ENCODE assay signal across 33 mouse cellular contexts in genomic region chr9:110985951-110986350, GRCm38 (mm10). TPM values are rescaled to one million over a fixed set of nuclear protein-coding genes. Genes with fewer than 3 reads are reported as not detected.
A peak's percentile ranks its signal among the peaks of the same experiment; 100 is the strongest.
DNase-seq lines count a peak whose midpoint lies in the region; ATAC-seq and TF ChIP-seq lines count a peak whose summit lies in the region.
"Had no signal": no experiment of that assay in that cellular context is flagged by ENCODE, and none has a peak within 500 bp of the region (broad histone marks: within the 10 kb centered on the region; RNA-seq: fewer than 3 reads in every experiment).

No protein-coding gene starts in this region.

- no peak overlapping the region for H3K9ac ChIP-seq in liver, postnatal 0 days (replicated peaks)
- H3K9ac ChIP-seq in forebrain, embryonic 12.5 days: no peak overlapping the region
- H3K9ac ChIP-seq: embryonic facial prominence, embryonic 12.5 days; forebrain, embryonic 15.5 days; heart, embryonic 13.5 days; intestine, embryonic 15.5 days; limb, embryonic 15.5 days; lung, embryonic 14.5 days; midbrain, embryonic 15.5 days had no signal

- H3K4me3 ChIP-seq in liver, postnatal 0 days (ENCODE audit: low read depth, low read length): no peak overlapping the region
- no peak overlapping the region for H3K4me3 ChIP-seq in forebrain, embryonic 12.5 days (replicated peaks)
- H3K4me3 ChIP-seq: embryonic facial prominence, embryonic 12.5 days; forebrain, embryonic 15.5 days; heart, adult 2 months; heart, embryonic 13.5 days; intestine, embryonic 15.5 days; limb, embryonic 10.5 days; limb, embryonic 15.5 days; midbrain, embryonic 15.5 days had no signal

- 67% methylated on average over 8 of the region's 8 CpGs for WGBS in liver, postnatal 0 days (ENCODE audit: insufficient replicate concordance)
- 91% methylated on average over 8 of the region's 8 CpGs for WGBS in forebrain, embryonic 12.5 days

- H3K4me1 ChIP-seq in liver, postnatal 0 days (ENCODE audit: insufficient read depth): 0 out of 2 replicates have a peak, but pooled peaks cover 3% of the 10 kb centered on the region
- H3K4me1 ChIP-seq in forebrain, embryonic 12.5 days: no peaks in the 10 kb centered on the region
- H3K4me1 ChIP-seq: embryonic facial prominence, embryonic 12.5 days; forebrain, embryonic 15.5 days; limb, embryonic 15.5 days; midbrain, embryonic 15.5 days had no signal

- peak; percentile 12; the same call in 1 of the 2 replicates for ATAC-seq in liver, postnatal 0 days
- 0 out of 2 replicates have a peak, but pooled peaks have one; percentile 17 for ATAC-seq in megakaryocyte progenitor cell, adult 5-6 weeks (replicated peaks; ENCODE audit: poor library complexity)
- no peak for ATAC-seq in forebrain, embryonic 12.5 days (ENCODE audit: low FRiP score)
- ATAC-seq: forebrain, embryonic 15.5 days; hindbrain, postnatal 0 days; intestine, embryonic 15.5 days; midbrain, embryonic 15.5 days had no signal

- no peak for TF ChIP-seq CTCF in liver, postnatal 0 days (IDR thresholded peaks at IDR 0.05; ENCODE audit: low read depth)

- no peak overlapping the region for H3K4me2 ChIP-seq in liver, postnatal 0 days (ENCODE audit: low read depth, low read length)
- no peak overlapping the region for H3K4me2 ChIP-seq in forebrain, embryonic 12.5 days
- H3K4me2 ChIP-seq: embryonic facial prominence, embryonic 12.5 days; forebrain, embryonic 15.5 days; heart, embryonic 13.5 days; intestine, embryonic 15.5 days; limb, embryonic 15.5 days; lung, embryonic 14.5 days; midbrain, embryonic 15.5 days had no signal

- DNase-seq in heart, adult 11 months: peak; percentile 93
- DNase-seq in heart, postnatal 25 days (ENCODE audit: low spot score): no peak
- DNase-seq in liver, postnatal 0 days: no peak
- no peak for DNase-seq in liver
- DNase-seq in B cell, adult 2 months: peak; percentile 15 to 37
- no peak for DNase-seq in cerebellum, postnatal 14 days
- DNase-seq: adrenal gland, postnatal 10 days; cerebellum, adult 11 months; cerebellum, adult 9-10 months; embryo, embryonic 11 days; gastrocnemius, postnatal 25 days; heart, adult 2 months; heart, postnatal 10 days; kidney, adult 9 months; kidney, postnatal 10 days; lung, embryonic 14.5 days; right cerebral cortex, postnatal 4 days; thymus, adult 2 months had no signal

- no peaks in the 10 kb centered on the region for H3K36me3 ChIP-seq in liver, postnatal 0 days (replicated peaks; ENCODE audit: insufficient read depth, low read length)
- no peaks in the 10 kb centered on the region for H3K36me3 ChIP-seq in forebrain, embryonic 12.5 days (replicated peaks)
- H3K36me3 ChIP-seq: embryonic facial prominence, embryonic 12.5 days; forebrain, embryonic 15.5 days; G1E; heart, embryonic 13.5 days; intestine, embryonic 15.5 days; limb, embryonic 10.5 days; limb, embryonic 15.5 days; midbrain, embryonic 15.5 days had no signal

- intact Hi-C loops in heart, postnatal 25 days (cut with DNase I): no loop called here

- TF ChIP-seq EP300 in liver, postnatal 0 days (IDR thresholded peaks at IDR 0.05; ENCODE audit: low read depth): no peak

- H3K9me3 ChIP-seq in liver, postnatal 0 days (ENCODE audit: low read length): no peaks in the 10 kb centered on the region
- no peaks in the 10 kb centered on the region for H3K9me3 ChIP-seq in forebrain, embryonic 12.5 days
- H3K9me3 ChIP-seq: embryonic facial prominence, embryonic 12.5 days; forebrain, embryonic 15.5 days; heart, embryonic 13.5 days; intestine, embryonic 15.5 days; limb, embryonic 10.5 days; limb, embryonic 15.5 days; midbrain, embryonic 15.5 days had no signal

- H3K27me3 ChIP-seq in liver, postnatal 0 days (ENCODE audit: insufficient read depth, low read length): no peaks in the 10 kb centered on the region
- H3K27me3 ChIP-seq in forebrain, embryonic 12.5 days: no peaks in the 10 kb centered on the region
- H3K27me3 ChIP-seq: embryonic facial prominence, embryonic 12.5 days; forebrain, embryonic 15.5 days; heart, embryonic 13.5 days; intestine, embryonic 15.5 days; limb, embryonic 15.5 days; midbrain, embryonic 15.5 days had no signal

- H3K27ac ChIP-seq in liver, postnatal 0 days (ENCODE audit: low read depth): peak overlapping the region; percentile 88
- no peak overlapping the region for H3K27ac ChIP-seq in forebrain, embryonic 12.5 days
- H3K27ac ChIP-seq: embryonic facial prominence, embryonic 12.5 days; forebrain, embryonic 15.5 days; heart, adult 2 months; heart, embryonic 13.5 days; hindbrain, postnatal 0 days; intestine, embryonic 15.5 days; limb, embryonic 10.5 days; limb, embryonic 15.5 days; midbrain, embryonic 15.5 days had no signal

RNA-seq across cellular contexts. Expression of gene Rtp3, which starts 4.4 kb away (rescaled TPM):
- total RNA-seq in heart, postnatal 25 days (2021): 1 to 10 TPM; 4.0 to 4.3 TPM
- polyA plus RNA-seq in liver, postnatal 0 days (2015; fragmentation: Nextera tagmentation; extraction: Ambion mirVana): 11.6 and 14.6 TPM in 2 replicates
- total RNA-seq in megakaryocyte progenitor cell, adult 5-6 weeks (2015): not detected in 2 replicates
- total RNA-seq in megakaryocyte progenitor cell, adult 5-6 weeks (2017): not detected in 2 replicates
- not detected in 2 replicates for polyA plus RNA-seq in forebrain, embryonic 12.5 days (2016; fragmentation: Nextera tagmentation; extraction: Ambion mirVana)
- polyA plus RNA-seq: embryonic facial prominence, embryonic 12.5 days; forebrain, embryonic 15.5 days; G1E; hindbrain, embryonic 11.5 days; hindbrain, postnatal 0 days; limb, embryonic 10.5 days; limb, embryonic 15.5 days; midbrain, embryonic 15.5 days; neural tube, embryonic 11.5 days had no signal

RNA-seq across cellular contexts. Expression of gene Ltf, which starts 33.1 kb away (rescaled TPM):
- total RNA-seq in heart, postnatal 25 days (2021): under 1 TPM in 1 of 2 experiments, not detected in 1; 0.78 TPM
- 235 and 247 TPM in 2 replicates for polyA plus RNA-seq in liver, postnatal 0 days (2015; fragmentation: Nextera tagmentation; extraction: Ambion mirVana)
- total RNA-seq in megakaryocyte progenitor cell, adult 5-6 weeks (2015): 147 and 161 TPM in 2 replicates
- total RNA-seq in megakaryocyte progenitor cell, adult 5-6 weeks (2017): 168 and 196 TPM in 2 replicates
- 0.68 and 0.85 TPM in 2 replicates for polyA plus RNA-seq in forebrain, embryonic 12.5 days (2016; fragmentation: Nextera tagmentation; extraction: Ambion mirVana)
- total RNA-seq: gastrocnemius, postnatal 25 days; heart, adult 2 months had no signal
- polyA plus RNA-seq: G1E; hindbrain, embryonic 11.5 days; limb, embryonic 10.5 days; neural tube, embryonic 11.5 days had no signal

RNA-seq across cellular contexts. Expression of gene Lrrc2, which starts 34.6 kb away (rescaled TPM):
- total RNA-seq in heart, postnatal 25 days (2021): 100 to 1,000 TPM; 142 to 144 TPM
- 0.13 and 0.38 TPM in 2 replicates for polyA plus RNA-seq in liver, postnatal 0 days (2015; fragmentation: Nextera tagmentation; extraction: Ambion mirVana)
- total RNA-seq in megakaryocyte progenitor cell, adult 5-6 weeks (2015): 0.35 TPM in 1 of 2 replicates, not detected in the other
- not detected in 2 replicates for total RNA-seq in megakaryocyte progenitor cell, adult 5-6 weeks (2017)
- polyA plus RNA-seq in forebrain, embryonic 12.5 days (2016; fragmentation: Nextera tagmentation; extraction: Ambion mirVana): not detected in 2 replicates
- polyA plus RNA-seq: G1E; lung, embryonic 14.5 days had no signal

RNA-seq across cellular contexts. Expression of gene Tdgf1, which starts 40.0 kb away (rescaled TPM):
- not detected for total RNA-seq in heart, postnatal 25 days (2021)
- polyA plus RNA-seq in liver, postnatal 0 days (2015; fragmentation: Nextera tagmentation; extraction: Ambion mirVana): not detected in 2 replicates
- not detected in 2 replicates for total RNA-seq in megakaryocyte progenitor cell, adult 5-6 weeks (2015)
- not detected in 2 replicates for total RNA-seq in megakaryocyte progenitor cell, adult 5-6 weeks (2017)
- not detected in 2 replicates for polyA plus RNA-seq in forebrain, embryonic 12.5 days (2016; fragmentation: Nextera tagmentation; extraction: Ambion mirVana)
- total RNA-seq: adrenal gland, postnatal 10 days; gastrocnemius, adult 18-20 months; gastrocnemius, postnatal 25 days; heart, adult 2 months; heart, postnatal 10 days; hindbrain, postnatal 0 days had no signal
- polyA plus RNA-seq: embryonic facial prominence, embryonic 12.5 days; forebrain, embryonic 15.5 days; G1E; heart, adult 2 months; heart, embryonic 13.5 days; hindbrain, embryonic 11.5 days; intestine, embryonic 15.5 days; large intestine, adult 2 months; limb, embryonic 10.5 days; lung, embryonic 14.5 days; midbrain, embryonic 15.5 days; neural tube, embryonic 11.5 days had no signal

Comparison
In these comparisons a context has a peak if more than half of its experiments do, and no peak if none do; other contexts are left out.
1. DNase-seq: peak in heart, adult 11 months (single experiment) and B cell, adult 2 months (2 of 2); none in heart, postnatal 25 days (single experiment), liver, postnatal 0 days (single experiment), liver (single experiment) and cerebellum, postnatal 14 days (0 of 2).
2. RNA of gene Rtp3, which starts 4.4 kb away (total RNA-seq): 4.0 to 4.3 TPM in heart, postnatal 25 days; not detected in megakaryocyte progenitor cell, adult 5-6 weeks; every median in the first group is over 4 times any median in the second.
3. RNA of gene Ltf, which starts 33.1 kb away (total RNA-seq): 147 to 196 TPM in megakaryocyte progenitor cell, adult 5-6 weeks; 0.78 TPM in heart, postnatal 25 days; every median in the first group is over 10 times any median in the second.
4. RNA of gene Lrrc2, which starts 34.6 kb away (total RNA-seq): 142 to 144 TPM in heart, postnatal 25 days; 0.35 TPM in megakaryocyte progenitor cell, adult 5-6 weeks; every median in the first group is over 100 times any median in the second.